In genomic region chr4:147968816-147969215, GRCm38 (mm10) we compare ENCODE assay signal across 29 mouse cellular contexts. TPM values are rescaled to one million over a fixed set of nuclear protein-coding genes. Genes with fewer than 3 reads are reported as not detected.
DNase-seq lines count a peak whose midpoint lies in the region; ATAC-seq and TF ChIP-seq lines count a peak whose summit lies in the region.
"Had no signal": no experiment of that assay in that cellular context is flagged by ENCODE, and none has a peak within 500 bp of the region (broad histone marks: within the 10 kb centered on the region; RNA-seq: fewer than 3 reads in every experiment).

No protein-coding gene starts in this region.

- H3K27me3 ChIP-seq in heart, embryonic 11.5 days (ENCODE audit: control insufficient read depth, insufficient read depth, low read length): peaks cover 16% of the 10 kb centered on the region
- H3K27me3 ChIP-seq in heart, embryonic 15.5 days: 0 out of 2 replicates have a peak, but pooled peaks cover 7% of the 10 kb centered on the region
- H3K27me3 ChIP-seq in MEL (ENCODE audit: control insufficient read depth in 1 of 2, insufficient read depth in 2 of 2, low read length in 2 of 2): peaks cover 0 to 3% of the 10 kb centered on the region in 2 experiments; a peak in 2 of 4 replicates
- H3K27me3 ChIP-seq: embryonic facial prominence, embryonic 15.5 days had no signal

- TF ChIP-seq POLR2A in MEL (IDR thresholded peaks at IDR 0.05; ENCODE audit: control insufficient read depth in 1 of 2, insufficient read depth in 1 of 2, low read depth in 1 of 2, low read length in 2 of 2, poor library complexity in 1 of 2): no peak

- H3K4me1 ChIP-seq in heart, embryonic 11.5 days (ENCODE audit: control insufficient read depth, insufficient read depth, low read length): peaks cover 6% of the 10 kb centered on the region; the same call in 1 of the 2 replicates
- peaks cover 45% of the 10 kb centered on the region for H3K4me1 ChIP-seq in heart, embryonic 15.5 days (replicated peaks)
- no peaks in the 10 kb centered on the region for H3K4me1 ChIP-seq in MEL (ENCODE audit: control insufficient read depth in 1 of 2, insufficient read depth in 2 of 2, low read length in 2 of 2)
- H3K4me1 ChIP-seq: embryonic facial prominence, embryonic 15.5 days; forebrain, embryonic 10.5 days; hindbrain, embryonic 12.5 days had no signal

- 45% methylated on average over 2 of the region's 2 CpGs for WGBS in heart, embryonic 11.5 days (ENCODE audit: insufficient replicate concordance)
- WGBS in heart, embryonic 15.5 days: 31% methylated on average over 2 of the region's 2 CpGs

- no peak for TF ChIP-seq EP300 in MEL (IDR thresholded peaks at IDR 0.05; ENCODE audit: low read depth in 1 of 2, low read length in 2 of 2)

- peak overlapping the region; percentile 73 for H3K27ac ChIP-seq in heart, embryonic 11.5 days (ENCODE audit: low read depth, low read length)
- peak overlapping the region; percentile 97 for H3K27ac ChIP-seq in heart, embryonic 15.5 days
- no peak overlapping the region for H3K27ac ChIP-seq in MEL (ENCODE audit: control insufficient read depth, low read depth, low read length)
- H3K27ac ChIP-seq: embryonic facial prominence, embryonic 15.5 days; forebrain, embryonic 10.5 days; gastrocnemius, adult 2 months; hindbrain, embryonic 12.5 days had no signal

- TF ChIP-seq RAD21 in MEL (IDR thresholded peaks at IDR 0.05; ENCODE audit: low read depth, low read length): no peak

- no peak overlapping the region; the same call in 1 of the 2 replicates for H3K9ac ChIP-seq in heart, embryonic 11.5 days (ENCODE audit: low read depth, low read length)
- peak overlapping the region; percentile 41; the same call in 1 of the 2 replicates for H3K9ac ChIP-seq in heart, embryonic 15.5 days
- H3K9ac ChIP-seq in MEL (ENCODE audit: control insufficient read depth, low read depth, low read length, poor library complexity, severe bottlenecking): no peak overlapping the region
- H3K9ac ChIP-seq: embryonic facial prominence, embryonic 15.5 days; hindbrain, embryonic 12.5 days had no signal

- DNase-seq in cerebellum, postnatal 10 days: peak; percentile 55 to 76
- DNase-seq in cerebellum, adult 11 months: no peak
- DNase-seq in heart, adult 11 months: no peak
- DNase-seq in heart, adult 9 months (ENCODE audit: low spot score in 2 of 2): no peak
- no peak for DNase-seq in MEL (ENCODE audit: low read depth, low spot score)
- no peak for DNase-seq in natural killer cell, adult 2 months (ENCODE audit: low spot score in 2 of 2)
- DNase-seq: adrenal gland, postnatal 10 days; B cell, adult 2 months; cerebellum, adult 11-12 months; cerebellum, adult 9-11 months; embryo, embryonic 11 days; gastrocnemius, adult 2 months; gastrocnemius, postnatal 36 days; kidney, adult 8-10 months had no signal

- H3K36me3 ChIP-seq in heart, embryonic 11.5 days (ENCODE audit: control insufficient read depth, insufficient read depth, low read length): no peaks in the 10 kb centered on the region
- H3K36me3 ChIP-seq in heart, embryonic 15.5 days: no peaks in the 10 kb centered on the region
- no peaks in the 10 kb centered on the region for H3K36me3 ChIP-seq in MEL (ENCODE audit: control insufficient read depth in 1 of 2, insufficient read depth in 2 of 2, low read length in 2 of 2)
- H3K36me3 ChIP-seq: embryonic facial prominence, embryonic 15.5 days; forebrain, embryonic 10.5 days; G1E; hindbrain, embryonic 12.5 days had no signal

- H3K9me3 ChIP-seq in heart, embryonic 11.5 days (replicated peaks; ENCODE audit: control insufficient read depth, low read length): no peaks in the 10 kb centered on the region
- H3K9me3 ChIP-seq in heart, embryonic 15.5 days (replicated peaks): no peaks in the 10 kb centered on the region
- H3K9me3 ChIP-seq in MEL (replicated peaks; ENCODE audit: insufficient read depth, low read length): no peaks in the 10 kb centered on the region
- H3K9me3 ChIP-seq: embryonic facial prominence, embryonic 15.5 days; forebrain, embryonic 10.5 days; G1E; hindbrain, embryonic 12.5 days had no signal

- H3K79me2 ChIP-seq in MEL (ENCODE audit: control insufficient read depth, insufficient read depth, low read length, poor library complexity): no peaks in the 10 kb centered on the region

- ATAC-seq in heart, embryonic 11.5 days (replicated peaks; ENCODE audit: insufficient number of reproducible peaks, low FRiP score, low TSS enrichment): no peak
- no peak for ATAC-seq in heart, embryonic 15.5 days (replicated peaks; ENCODE audit: insufficient number of reproducible peaks, insufficient read depth, low FRiP score, low read depth)
- ATAC-seq: CD4-positive, CD25-positive, alpha-beta regulatory T cell, adult 4 months; forebrain, embryonic 14.5 days; hindbrain, embryonic 16.5 days; inflammation-experienced regulatory T-cells, adult 6 months; intestine, postnatal 0 days had no signal

- H3K4me2 ChIP-seq in heart, embryonic 11.5 days: peak overlapping the region; percentile 42
- peak overlapping the region; percentile 55 for H3K4me2 ChIP-seq in heart, embryonic 15.5 days
- H3K4me2 ChIP-seq: embryonic facial prominence, embryonic 15.5 days; hindbrain, embryonic 12.5 days had no signal

- no peak overlapping the region for H3K4me3 ChIP-seq in heart, embryonic 11.5 days (ENCODE audit: low read depth, low read length)
- peak overlapping the region; percentile 28; the same call in 1 of the 2 replicates for H3K4me3 ChIP-seq in heart, embryonic 15.5 days
- no peak overlapping the region for H3K4me3 ChIP-seq in MEL (ENCODE audit: control insufficient read depth in 1 of 2, insufficient read depth in 1 of 2, low read depth in 2 of 2, low read length in 2 of 2)
- H3K4me3 ChIP-seq: embryonic facial prominence, embryonic 15.5 days; erythroblast, embryonic 14.5 days; forebrain, embryonic 10.5 days; gastrocnemius, adult 2 months; hindbrain, embryonic 12.5 days had no signal

- no peak for TF ChIP-seq CTCF in MEL (IDR thresholded peaks at IDR 0.05 in 2 of 3, conservative IDR thresholded peaks at IDR 0.05 in 1 of 3; ENCODE audit: control insufficient read depth in 1 of 3, insufficient read depth in 1 of 3, low read depth in 2 of 3, low read length in 3 of 3, poor library complexity in 1 of 3, severe bottlenecking in 1 of 3)

TF ChIP-seq in MEL, 35 proteins besides CTCF, POLR2A, EP300 and RAD21:
- TF ChIP-seq ZKSCAN1 (IDR thresholded peaks at IDR 0.05; ENCODE audit: low read depth, low read length) (peak; percentile 24; the same call in 1 of the 2 replicates), GABPA (IDR thresholded peaks at IDR 0.05; ENCODE audit: low read depth, low read length) (no peak)

RNA-seq across cellular contexts. Expression of gene Nppb, which starts 16.8 kb away (rescaled TPM):
- polyA plus RNA-seq in heart, embryonic 11.5 days (2014; fragmentation: Nextera tagmentation; extraction: Ambion mirVana): 305 and 336 TPM in 2 replicates
- polyA plus RNA-seq in heart, embryonic 15.5 days (2015; fragmentation: Nextera tagmentation; extraction: Ambion mirVana): 130 and 171 TPM in 2 replicates
- total RNA-seq in MEL (2012; rRNA removed): not detected in 2 replicates
- polyA plus RNA-seq in MEL (2012; ENCODE audit: insufficient read depth in 1 of 2, insufficient read length in 2 of 2, low read depth in 1 of 2, low replicate concordance in 2 of 2, missing spikeins in 1 of 2): not detected
- total RNA-seq: adrenal gland, postnatal 10 days; common myeloid progenitor, adult 5-6 weeks; G1E; gastrocnemius, adult 2 months; gastrocnemius, postnatal 36 days had no signal
- polyA plus RNA-seq: brain, embryonic 14.5 days; CD4-positive, CD25-positive, alpha-beta regulatory T cell, adult 4 months; erythroblast, embryonic 14.5 days; forebrain, embryonic 10.5 days; forebrain, embryonic 14.5 days; G1E; inflammation-experienced regulatory T-cells, adult 6 months; intestine, postnatal 0 days had no signal

RNA-seq across cellular contexts. Expression of gene 2510039O18Rik, which starts 28.1 kb away (rescaled TPM):
- polyA plus RNA-seq in heart, embryonic 11.5 days (2014; fragmentation: Nextera tagmentation; extraction: Ambion mirVana): 16.4 and 16.5 TPM in 2 replicates
- 12.1 and 17.6 TPM in 2 replicates for polyA plus RNA-seq in heart, embryonic 15.5 days (2015; fragmentation: Nextera tagmentation; extraction: Ambion mirVana)
- total RNA-seq in MEL (2012; rRNA removed): 41.3 and 48.3 TPM in 2 replicates
- 10 to 100 TPM in 1 of 2 experiments, not detected in 1; 59.9 TPM for polyA plus RNA-seq in MEL (2012; ENCODE audit: insufficient read depth in 1 of 2, insufficient read length in 2 of 2, low read depth in 1 of 2, low replicate concordance in 2 of 2, missing spikeins in 1 of 2)

RNA-seq across cellular contexts. Expression of gene Nppa, which starts 31.7 kb away (rescaled TPM):
- 5,496 and 5,973 TPM in 2 replicates for polyA plus RNA-seq in heart, embryonic 11.5 days (2014; fragmentation: Nextera tagmentation; extraction: Ambion mirVana)
- 3,881 and 5,336 TPM in 2 replicates for polyA plus RNA-seq in heart, embryonic 15.5 days (2015; fragmentation: Nextera tagmentation; extraction: Ambion mirVana)
- total RNA-seq in MEL (2012; rRNA removed): not detected in 2 replicates
- polyA plus RNA-seq in MEL (2012; ENCODE audit: insufficient read depth in 1 of 2, insufficient read length in 2 of 2, low read depth in 1 of 2, low replicate concordance in 2 of 2, missing spikeins in 1 of 2): under 1 TPM in 1 of 2 experiments, not detected in 1; 0.26 TPM
- total RNA-seq: adrenal gland, postnatal 10 days; adrenal gland, postnatal 4 days; common myeloid progenitor, adult 5-6 weeks; G1E; gastrocnemius, adult 2 months; gastrocnemius, postnatal 36 days had no signal
- polyA plus RNA-seq: CD4-positive, CD25-positive, alpha-beta regulatory T cell, adult 4 months; erythroblast, embryonic 14.5 days; G1E; inflammation-experienced regulatory T-cells, adult 6 months had no signal

RNA-seq across cellular contexts. Expression of gene Plod1, which starts 32.2 kb away (rescaled TPM):
- polyA plus RNA-seq in heart, embryonic 11.5 days (2014; fragmentation: Nextera tagmentation; extraction: Ambion mirVana): 40.1 and 50.2 TPM in 2 replicates
- polyA plus RNA-seq in heart, embryonic 15.5 days (2015; fragmentation: Nextera tagmentation; extraction: Ambion mirVana): 52.1 and 60.0 TPM in 2 replicates
- 7.2 and 8.2 TPM in 2 replicates for total RNA-seq in MEL (2012; rRNA removed)
- 10 to 100 TPM in 1 of 2 experiments, not detected in 1; 20.8 TPM for polyA plus RNA-seq in MEL (2012; ENCODE audit: insufficient read depth in 1 of 2, insufficient read length in 2 of 2, low read depth in 1 of 2, low replicate concordance in 2 of 2, missing spikeins in 1 of 2)

Comparison
In these comparisons a context has a peak if more than half of its experiments do, and no peak if none do; other contexts are left out.
1. DNase-seq: peak in cerebellum, postnatal 10 days (2 of 2); none in cerebellum, adult 11 months (single experiment), heart, adult 11 months (single experiment), heart, adult 9 months (0 of 2), MEL (single experiment) and natural killer cell, adult 2 months (0 of 2).
2. RNA of gene Nppb, which starts 16.8 kb away (polyA plus RNA-seq): 305 to 336 TPM in heart, embryonic 11.5 days and 130 to 171 TPM in heart, embryonic 15.5 days; not detected in MEL; every median in the first group is over 100 times any median in the second.
3. RNA of gene Nppa, which starts 31.7 kb away (polyA plus RNA-seq): 5,496 to 5,973 TPM in heart, embryonic 11.5 days and 3,881 to 5,336 TPM in heart, embryonic 15.5 days; 0.26 TPM in MEL; every median in the first group is over 1,000 times any median in the second.